Comparison of ENCODE assay signal across 24 mouse cellular contexts in genomic region chr19:36451731-36452130, GRCm38 (mm10).
DNase-seq lines count a peak whose midpoint lies in the region; ATAC-seq and TF ChIP-seq lines count a peak whose summit lies in the region.
"Had no signal": no experiment of that assay in that cellular context is flagged by ENCODE, and none has a peak within 500 bp of the region (broad histone marks: within the 10 kb centered on the region; RNA-seq: fewer than 3 reads in every experiment).

No protein-coding gene starts in this region.

- no peak overlapping the region for H3K9ac ChIP-seq in kidney, postnatal 0 days (ENCODE audit: low read depth, low read length)
- H3K9ac ChIP-seq in liver, postnatal 0 days (replicated peaks), result 0 out of 2 replicates have a peak overlapping the region, but pooled peaks have one; percentile 0
- H3K9ac ChIP-seq: hindbrain, embryonic 15.5 days; limb, embryonic 15.5 days; neural tube, embryonic 12.5 days had no signal

- no peak overlapping the region for H3K4me2 ChIP-seq in kidney, postnatal 0 days (ENCODE audit: low read length)
- H3K4me2 ChIP-seq in liver, postnatal 0 days (ENCODE audit: low read depth, low read length), result no peak overlapping the region
- H3K4me2 ChIP-seq: hindbrain, embryonic 15.5 days; limb, embryonic 15.5 days; midbrain, embryonic 11.5 days; neural tube, embryonic 12.5 days had no signal

- DNase-seq in adrenal gland, postnatal 10 days, result peak; percentile 12
- DNase-seq in adrenal gland, postnatal 36 days, result no peak
- peak; percentile 5 for DNase-seq in kidney, postnatal 0 days (ENCODE audit: low spot score)
- DNase-seq in kidney, adult 18-20 months, result no peak
- no peak for DNase-seq in liver, postnatal 0 days
- no peak for DNase-seq in frontal cortex, adult 2 months (ENCODE audit: extremely low spot score in 1 of 2, low spot score in 1 of 2)
- no peak for DNase-seq in retina, postnatal 1 day
- DNase-seq: B cell, adult 2 months; cerebellum, postnatal 14 days; gastrocnemius, adult 2 months; heart, adult 11 months; kidney, postnatal 4 days; lung, postnatal 14 days; right cerebral cortex, postnatal 14 days; thymus, postnatal 14 days had no signal

- TF ChIP-seq CTCF in kidney, postnatal 0 days (IDR thresholded peaks at IDR 0.05; ENCODE audit: low read depth), result no peak
- TF ChIP-seq CTCF in liver, postnatal 0 days (IDR thresholded peaks at IDR 0.05; ENCODE audit: low read depth), result no peak

- no peaks in the 10 kb centered on the region for H3K9me3 ChIP-seq in kidney, postnatal 0 days (replicated peaks; ENCODE audit: low read length)
- no peaks in the 10 kb centered on the region for H3K9me3 ChIP-seq in liver, postnatal 0 days (ENCODE audit: low read length)
- H3K9me3 ChIP-seq: embryonic facial prominence, embryonic 10.5 days; hindbrain, embryonic 15.5 days; limb, embryonic 15.5 days; neural tube, embryonic 12.5 days had no signal

- no peak overlapping the region for H3K4me3 ChIP-seq in kidney, postnatal 0 days (replicated peaks; ENCODE audit: low read depth, low read length)
- no peak overlapping the region for H3K4me3 ChIP-seq in liver, postnatal 0 days (ENCODE audit: low read depth, low read length)
- H3K4me3 ChIP-seq: embryonic facial prominence, embryonic 10.5 days; erythroblast, embryonic 14.5 days; gastrocnemius, adult 2 months; hindbrain, embryonic 15.5 days; limb, embryonic 15.5 days; neural tube, embryonic 12.5 days had no signal

- 9% methylated on average over 5 of the region's 5 CpGs for WGBS in kidney, postnatal 0 days
- 44% methylated on average over 5 of the region's 5 CpGs for WGBS in liver, postnatal 0 days (ENCODE audit: insufficient replicate concordance)

- H3K36me3 ChIP-seq in kidney, postnatal 0 days (ENCODE audit: insufficient read depth, low read length), result no peaks in the 10 kb centered on the region
- peaks cover 18% of the 10 kb centered on the region; the same call in 1 of the 2 replicates for H3K36me3 ChIP-seq in liver, postnatal 0 days (replicated peaks; ENCODE audit: insufficient read depth, low read length)
- H3K36me3 ChIP-seq: embryonic facial prominence, embryonic 10.5 days; hindbrain, embryonic 15.5 days; limb, embryonic 15.5 days; neural tube, embryonic 12.5 days had no signal

- no peaks in the 10 kb centered on the region for H3K27me3 ChIP-seq in kidney, postnatal 0 days (ENCODE audit: insufficient read depth, low read length)
- no peaks in the 10 kb centered on the region for H3K27me3 ChIP-seq in liver, postnatal 0 days (ENCODE audit: insufficient read depth, low read length)
- H3K27me3 ChIP-seq: hindbrain, embryonic 15.5 days; limb, embryonic 15.5 days; neural tube, embryonic 12.5 days had no signal

- ATAC-seq in kidney, postnatal 0 days (replicated peaks; ENCODE audit: low FRiP score, low read depth), result 0 out of 2 replicates have a peak, but pooled peaks have one; percentile 13
- ATAC-seq in hematopoietic stem cell, adult 5-6 weeks (replicated peaks in 1 of 2; ENCODE audit: insufficient read depth in 1 of 2, low FRiP score in 2 of 2, low TSS enrichment in 1 of 2, low read depth in 1 of 2, poor library complexity in 2 of 2, severe bottlenecking in 2 of 2), result peak; percentile 78
- ATAC-seq in liver, postnatal 0 days, result no peak; the same call in 1 of the 2 replicates
- ATAC-seq: forebrain, embryonic 16.5 days; intestine, postnatal 0 days had no signal

- no peak for TF ChIP-seq EP300 in liver, postnatal 0 days (IDR thresholded peaks at IDR 0.05; ENCODE audit: low read depth)

- H3K4me1 ChIP-seq in kidney, postnatal 0 days (replicated peaks; ENCODE audit: insufficient read depth, low read length), result no peaks in the 10 kb centered on the region
- H3K4me1 ChIP-seq in liver, postnatal 0 days (ENCODE audit: insufficient read depth), result peaks cover 15% of the 10 kb centered on the region
- H3K4me1 ChIP-seq: embryonic facial prominence, embryonic 10.5 days; hindbrain, embryonic 15.5 days; limb, embryonic 15.5 days; neural tube, embryonic 12.5 days had no signal

- H3K27ac ChIP-seq in kidney, postnatal 0 days, result no peak overlapping the region
- peak overlapping the region; percentile 86 for H3K27ac ChIP-seq in liver, postnatal 0 days (ENCODE audit: low read depth)
- H3K27ac ChIP-seq: embryonic facial prominence, embryonic 10.5 days; hindbrain, embryonic 15.5 days; limb, embryonic 15.5 days; neural tube, embryonic 12.5 days had no signal

Comparison
In these comparisons a context has a peak if more than half of its experiments do, and no peak if none do; other contexts are left out.
1. DNase-seq: peak in adrenal gland, postnatal 10 days (single experiment) and kidney, postnatal 0 days (single experiment); none in adrenal gland, postnatal 36 days (0 of 2), kidney, adult 18-20 months (single experiment), liver, postnatal 0 days (single experiment), frontal cortex, adult 2 months (0 of 2) and retina, postnatal 1 day (single experiment).